Mouse (Mus musculus) heart, adult 18-20 months (tissue): ENCODE data around the gene Gm42421. TPM values are rescaled to one million over a fixed set of nuclear protein-coding genes. Genes with fewer than 3 reads are reported as not detected.

ENCODE experiments used
- total RNA-seq, 2 experiments: library from RNA; stranded (reverse); gene quantifications; 2 replicates each; pipeline ENCODE4 v1.2.3; 2021

Gene Gm42421
- total RNA-seq, 2 experiments from 2014 or later: not detected

Other genes starting within 250 kb of the Gm42421 start
- 1 to 10 TPM; 5.1 to 5.3 TPM for gene Usp42, start 195.9 kb upstream of the Gm42421 start, total RNA-seq
- gene Eif2ak1, start 110.4 kb upstream of the Gm42421 start, total RNA-seq: 10 to 100 TPM; 17.1 to 21.2 TPM
- not detected for gene Ankrd61, start 30.5 kb upstream of the Gm42421 start, total RNA-seq
- 10 to 100 TPM; 32.2 to 33.4 TPM for gene Aimp2, start 18.3 kb upstream of the Gm42421 start, total RNA-seq
- gene Pms2, start 18.2 kb upstream of the Gm42421 start, total RNA-seq: 1 to 10 TPM; 2.9 to 3.6 TPM
- under 1 TPM; 0.22 to 0.90 TPM for gene Rsph10b, start 4.9 kb downstream of the Gm42421 start, total RNA-seq
- 10 to 100 TPM; 25.1 to 28.1 TPM for gene Ccz1, start 86.7 kb downstream of the Gm42421 start, total RNA-seq
- gene Ocm, start 98.5 kb downstream of the Gm42421 start, total RNA-seq: not detected
- 10 to 100 TPM; 29.7 to 31.3 TPM for gene Lmtk2, start 172.3 kb downstream of the Gm42421 start, total RNA-seq